Mouse (Mus musculus): ENCODE measurements at regions not wholly inside any gene's neighbourhood (a gene's known extent, or its start where the extent isn't known, plus 50 kb on each side); places are given as distances from the start of the nearest gene placed in this dataset.

DNA sequence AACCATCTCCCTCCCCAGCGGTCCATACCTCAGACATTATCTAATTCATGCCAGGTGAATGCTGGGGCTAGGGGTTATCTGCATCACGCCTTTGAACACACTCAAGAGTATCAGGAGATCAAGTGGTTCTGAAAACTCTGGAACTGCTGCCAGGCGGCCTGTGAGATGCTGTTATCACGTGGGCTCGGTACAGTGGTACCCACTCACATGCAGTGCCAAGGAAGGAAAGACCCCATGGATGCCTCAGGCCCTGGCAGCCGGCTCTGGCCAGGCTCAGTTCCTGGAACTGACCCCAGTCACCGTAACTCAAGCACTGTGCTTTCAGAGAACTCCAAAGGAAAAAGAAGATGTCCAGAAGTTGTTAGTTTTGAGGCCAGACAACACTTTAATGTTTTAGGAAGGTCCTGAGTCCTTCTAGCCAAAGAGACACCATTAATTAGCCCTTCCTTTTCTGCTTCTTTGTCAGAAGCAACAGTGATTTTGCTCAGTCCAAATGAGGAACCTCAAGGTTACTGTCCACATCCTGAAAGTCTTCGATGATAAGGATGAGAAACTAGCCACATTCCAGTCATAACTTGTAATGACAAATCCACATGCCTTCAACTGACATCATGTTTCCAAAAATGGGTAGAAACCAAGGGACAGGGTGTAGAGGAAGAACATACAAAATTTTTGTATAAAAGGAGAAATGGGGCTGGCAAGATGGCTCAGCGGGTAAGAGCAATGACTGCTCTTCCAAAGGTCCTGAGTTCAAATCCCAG is 126.1 kb downstream of the Zbtb18 start:
- DNase-seq (ENCODE audit: extremely low spot score, low read depth, low spot score): no peak

GRCm38 (mm10) chr1:177569572-177569971 is 127.4 kb downstream of the Zbtb18 start:
- DNase-seq (ENCODE audit: extremely low spot score, low read depth, low spot score): no peak

GRCm38 (mm10) chr1:177573017-177573725 is 131.0 kb downstream of the Zbtb18 start:
- DNase-seq (ENCODE audit: extremely low spot score, low read depth, low spot score): no peak

DNA sequence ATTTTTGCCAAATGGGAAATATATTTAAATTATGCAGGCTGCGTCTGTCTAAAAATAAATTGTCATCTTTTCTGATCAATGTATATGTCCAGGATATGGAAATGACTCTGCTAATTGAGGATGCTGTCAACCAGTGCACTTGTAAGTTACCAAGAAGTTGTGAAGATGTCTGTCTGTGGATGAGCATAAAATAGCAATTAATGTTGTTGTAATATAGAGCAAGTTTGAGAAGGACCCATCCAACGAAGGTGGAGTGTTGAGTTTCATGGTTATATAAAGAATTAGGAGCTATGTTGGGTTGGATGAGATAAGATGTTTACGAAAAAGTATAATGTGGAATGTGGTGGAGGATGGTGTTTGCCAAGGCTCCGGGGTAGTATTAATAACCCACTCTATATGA is 131.6 kb downstream of the Zbtb18 start:
- no peak for DNase-seq (ENCODE audit: extremely low spot score, low read depth, low spot score)

GRCm38 (mm10) chr1:177574312-177574711 is 132.2 kb downstream of the Zbtb18 start:
- no peak for DNase-seq (ENCODE audit: extremely low spot score, low read depth, low spot score)

DNA sequence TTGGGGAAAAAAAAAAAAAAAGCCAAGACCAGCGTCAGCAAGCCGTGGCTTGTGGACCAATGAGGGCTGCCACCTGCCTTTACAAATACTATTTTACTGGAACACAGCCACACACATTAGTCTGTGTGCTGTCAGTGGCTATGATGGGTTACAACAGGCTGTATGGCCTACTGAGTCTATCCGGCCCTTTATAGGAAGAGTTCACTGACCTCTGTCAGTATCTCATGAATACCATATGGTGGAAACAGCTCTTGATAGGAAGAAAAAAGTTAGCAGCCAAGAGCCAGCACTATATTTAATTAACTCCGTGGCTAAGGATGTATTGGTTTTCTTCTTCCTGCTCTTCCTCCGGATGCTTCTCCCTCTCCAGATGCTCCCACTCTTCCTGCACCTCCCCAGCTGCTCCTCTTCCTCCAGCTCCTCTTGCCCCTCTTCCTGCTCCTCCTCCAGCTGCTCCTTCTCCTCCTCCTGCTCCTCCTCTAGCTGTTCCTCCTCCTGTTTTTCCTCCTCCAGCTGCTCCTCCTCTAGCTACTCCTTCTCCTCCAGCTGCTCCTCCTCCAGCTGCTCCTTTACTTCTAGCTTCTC is 142.2 kb downstream of the Zbtb18 start:
- DNase-seq (ENCODE audit: extremely low spot score, low read depth, low spot score): no peak

- no peak for DNase-seq (ENCODE audit: extremely low spot score, low read depth, low spot score)
Observed at GRCm38 (mm10) chr1:177585320-177585719, 143.2 kb downstream of the Zbtb18 start.

GRCm38 (mm10) chr1:177589034-177589433 is 140.6 kb upstream of the 1700016C15Rik start:
- no peak for DNase-seq (ENCODE audit: extremely low spot score, low read depth, low spot score)

DNA sequence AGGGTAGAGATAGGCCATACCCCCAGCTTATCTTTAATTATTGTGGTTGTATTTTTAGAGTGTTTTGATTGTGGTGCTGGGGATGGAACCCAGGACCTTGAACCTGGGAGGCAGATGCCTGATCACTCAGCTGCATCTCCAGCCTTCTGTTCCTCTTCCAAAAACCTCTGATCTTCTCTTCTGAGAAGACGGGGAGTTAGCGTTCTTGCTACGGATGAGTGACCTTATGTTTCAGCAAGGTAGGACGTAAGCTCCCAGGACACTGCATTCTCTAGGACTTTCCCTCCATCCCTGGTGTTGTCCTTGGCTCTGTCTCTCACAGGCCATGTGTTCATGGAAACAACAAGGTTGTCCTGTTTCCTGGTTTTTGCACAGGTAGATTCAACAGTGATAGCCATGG is 140.0 kb upstream of the 1700016C15Rik start:
- DNase-seq (ENCODE audit: extremely low spot score, low read depth, low spot score): no peak

GRCm38 (mm10) chr1:177591742-177592141 is 137.9 kb upstream of the 1700016C15Rik start:
- DNase-seq (ENCODE audit: extremely low spot score, low read depth, low spot score): no peak

DNA sequence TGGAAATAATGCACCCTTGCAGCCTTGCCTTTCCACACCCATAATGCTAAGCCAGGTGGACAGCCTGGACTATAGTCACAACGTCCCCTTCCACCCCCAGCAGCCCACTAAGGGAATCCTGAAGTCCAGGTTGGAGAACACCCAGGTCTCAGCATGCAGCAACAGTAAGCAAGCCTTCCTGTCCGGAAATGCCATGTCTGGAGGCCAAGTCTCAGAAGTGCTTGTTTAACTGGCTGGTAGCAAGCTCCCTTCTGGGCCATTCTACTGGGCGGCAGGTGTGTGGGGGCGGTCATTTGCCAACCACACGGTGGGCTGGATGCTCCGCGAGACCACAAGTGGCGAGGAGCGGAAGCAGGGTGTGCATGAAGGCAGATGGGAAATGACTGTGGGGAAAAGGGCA is 137.3 kb upstream of the 1700016C15Rik start:
- no peak for DNase-seq (ENCODE audit: extremely low spot score, low read depth, low spot score)

DNA sequence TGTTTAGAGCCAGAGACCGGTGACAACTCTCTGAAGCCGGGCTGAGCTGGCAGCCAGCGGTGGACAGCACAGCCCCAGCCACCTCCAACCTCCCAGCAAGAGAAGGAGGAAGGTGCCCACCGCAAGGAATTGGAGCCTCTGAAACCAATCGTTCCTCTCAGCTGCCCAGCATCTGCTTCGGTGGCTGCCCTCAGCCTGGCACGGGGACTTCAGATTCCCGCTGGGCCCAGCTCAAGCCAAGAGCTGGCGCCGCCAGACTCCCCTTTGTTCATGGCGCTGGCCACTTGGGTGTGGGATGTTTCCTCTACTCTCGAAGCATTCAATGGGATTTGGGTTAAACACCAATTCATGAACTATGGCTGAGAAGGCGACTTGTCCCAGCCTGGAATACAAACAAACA is 135.3 kb upstream of the 1700016C15Rik start:
- DNase-seq (ENCODE audit: extremely low spot score, low read depth, low spot score): no peak

- DNase-seq (ENCODE audit: extremely low spot score, low read depth, low spot score): no peak
Observed at GRCm38 (mm10) chr1:177595326-177595914, 134.2 kb upstream of the 1700016C15Rik start.

- DNase-seq (ENCODE audit: extremely low spot score, low read depth, low spot score): no peak
Observed at GRCm38 (mm10) chr1:177597036-177597435, 132.6 kb upstream of the 1700016C15Rik start.

DNA sequence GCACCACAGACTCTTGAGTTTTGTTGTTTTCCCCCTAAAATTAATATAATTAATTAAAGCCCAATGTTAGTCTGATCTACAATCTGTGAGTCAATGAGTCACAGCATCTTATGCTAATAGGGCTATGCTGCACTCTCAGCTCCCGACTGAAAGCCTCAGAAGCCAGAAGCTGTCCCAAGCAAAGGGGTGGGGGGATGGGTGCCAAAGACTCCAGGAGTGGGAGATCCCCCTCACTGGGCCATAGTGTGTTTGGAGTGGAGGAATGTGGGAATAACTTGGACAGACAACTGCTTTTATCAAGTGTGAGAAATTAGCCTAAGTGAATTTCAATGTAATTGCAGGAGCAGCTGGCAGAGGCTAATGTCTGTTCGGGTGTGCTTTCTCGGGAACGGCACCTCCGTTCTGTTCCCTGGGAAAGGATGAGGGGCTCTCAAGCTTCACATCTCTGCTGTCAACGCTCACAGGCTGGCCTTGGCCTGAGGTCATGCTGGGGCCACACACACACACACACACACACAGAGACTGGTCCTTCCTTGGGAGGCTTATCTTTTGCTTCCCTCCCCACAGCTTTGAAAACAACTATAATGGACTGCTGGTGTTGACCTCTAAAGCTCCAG is 124.2 kb upstream of the 1700016C15Rik start:
- no peak for DNase-seq (ENCODE audit: extremely low spot score, low read depth, low spot score)

DNA sequence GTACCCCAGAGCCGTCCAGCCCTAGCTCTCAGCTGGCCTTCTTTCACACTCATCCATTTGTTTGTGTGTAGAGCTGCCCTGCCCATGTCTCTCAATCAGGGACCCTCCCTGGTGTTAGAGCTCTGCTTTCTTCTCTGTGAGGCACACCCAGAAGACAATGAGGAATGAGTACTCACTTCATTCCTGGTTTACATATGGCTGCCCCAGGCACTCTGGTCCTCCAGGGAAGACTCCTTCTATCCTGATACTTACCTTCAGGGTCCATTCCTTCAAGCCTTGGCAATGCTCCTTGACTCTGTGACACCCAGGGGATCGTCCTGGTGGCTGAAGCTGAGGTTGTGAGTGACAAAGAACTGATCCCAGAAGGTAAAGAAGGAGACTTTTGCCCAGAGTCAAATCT is 122.0 kb upstream of the 1700016C15Rik start:
- no peak for DNase-seq (ENCODE audit: extremely low spot score, low read depth, low spot score)

- DNase-seq (ENCODE audit: extremely low spot score, low read depth, low spot score): no peak
Observed at GRCm38 (mm10) chr1:177608551-177609020, 121.0 kb upstream of the 1700016C15Rik start.

DNA sequence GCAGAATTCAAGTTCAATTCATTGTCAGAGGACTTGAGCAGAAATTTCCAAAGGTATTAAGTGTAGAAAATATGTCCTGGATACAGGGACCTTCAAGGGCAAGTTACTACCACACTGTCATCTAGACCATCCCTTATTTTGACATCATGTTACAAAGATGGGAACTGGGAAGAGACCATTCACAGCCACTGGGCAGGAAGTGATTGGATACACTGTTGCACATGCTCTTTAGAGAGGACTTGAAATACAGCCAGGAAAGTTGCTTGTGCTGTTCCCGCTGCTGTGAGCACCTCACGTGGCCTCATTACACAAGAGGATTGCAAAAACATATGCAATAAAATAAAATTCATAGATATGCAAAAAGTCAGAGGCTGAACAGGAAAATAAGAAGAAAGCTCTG is 120.4 kb upstream of the 1700016C15Rik start:
- no peak for DNase-seq (ENCODE audit: extremely low spot score, low read depth, low spot score)

DNA sequence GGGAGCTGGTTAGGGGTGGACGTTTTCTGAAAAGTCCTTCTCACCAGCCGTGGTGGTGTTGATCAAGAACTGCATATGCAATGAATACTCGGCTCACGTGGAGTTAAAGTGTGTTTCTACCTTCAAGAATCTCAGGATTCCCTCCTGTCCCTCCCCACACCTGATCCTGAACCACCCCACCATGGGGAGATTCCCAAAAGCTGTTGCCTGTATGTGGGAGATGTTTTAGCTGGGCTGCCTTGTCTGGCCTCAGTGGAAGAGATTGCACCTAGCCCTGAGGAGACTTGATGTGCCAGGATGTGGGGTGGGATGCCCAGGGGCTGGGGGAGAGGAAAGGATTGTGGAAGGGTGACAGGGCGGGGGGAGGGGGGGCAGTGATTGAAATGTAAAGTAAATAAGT is 119.9 kb upstream of the 1700016C15Rik start:
- no peak for DNase-seq (ENCODE audit: extremely low spot score, low read depth, low spot score)

DNA sequence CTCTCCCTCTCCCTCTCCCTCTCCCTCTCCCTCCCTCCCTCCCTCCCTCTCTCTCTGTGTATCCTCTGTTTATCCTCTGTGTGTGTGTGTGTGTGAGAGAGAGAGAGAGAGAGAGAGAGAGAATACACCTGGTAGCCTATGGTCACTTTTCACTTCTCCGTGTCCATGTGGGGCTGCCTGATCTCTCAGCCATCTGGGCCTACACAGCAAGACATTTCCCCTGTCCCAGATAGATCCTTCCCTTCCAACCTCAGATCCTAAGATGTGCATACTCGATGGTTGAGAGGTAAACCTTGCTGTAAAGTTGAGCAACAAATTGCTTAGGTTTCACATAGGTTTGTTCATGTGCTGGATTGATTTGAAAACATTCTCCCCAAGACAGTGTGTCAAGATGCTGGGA is 119.5 kb upstream of the 1700016C15Rik start:
- no peak for DNase-seq (ENCODE audit: extremely low spot score, low read depth, low spot score)

DNA sequence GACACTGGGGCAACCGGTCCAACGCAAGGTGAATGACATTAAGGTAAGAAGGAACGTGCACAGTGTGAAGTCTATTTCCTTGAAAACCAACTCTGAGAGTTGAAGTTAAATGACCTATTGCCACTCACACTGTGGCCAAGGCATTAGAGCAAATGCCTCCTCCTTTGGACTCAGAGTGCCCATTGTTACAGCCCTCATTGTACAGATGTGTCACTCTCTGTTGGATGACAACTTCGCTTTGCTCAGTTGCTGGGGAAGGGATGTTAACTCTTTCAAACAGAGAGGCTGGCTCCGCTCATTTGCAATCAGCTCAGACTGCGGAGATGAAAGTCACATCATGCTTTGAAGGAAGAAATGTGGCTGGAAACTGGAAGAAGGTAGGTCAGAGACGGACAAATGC is 117.1 kb upstream of the 1700016C15Rik start:
- no peak for DNase-seq (ENCODE audit: extremely low spot score, low read depth, low spot score)

All from hindlimb bud, embryonic 11.5 days (tissue).